Mouse (Mus musculus): Measurements from ENCODE around the gene Ppara. TPM values are rescaled to one million over a fixed set of nuclear protein-coding genes. Genes with fewer than 3 reads are reported as not detected.
A peak's percentile ranks its signal among the peaks of the same experiment; 100 is the strongest.

Ppara gene
- polyA plus RNA-seq, 1 experiment from 2014 or later: 2.9 TPM

- ATAC-seq: peak; percentile 67
- Histone ChIP-seq H3K9ac (ENCODE audit: low read depth, low read length) (no peak overlapping the region), H3K9me3 (ENCODE audit: control insufficient read depth, low read length) (no peaks in the 10 kb centered on the region), H3K27me3 (replicated peaks; ENCODE audit: control insufficient read depth, insufficient read depth, low read length) (no peaks in the 10 kb centered on the region), H3K4me3 (ENCODE audit: low read length) (no peak overlapping the region), H3K4me1 (ENCODE audit: control insufficient read depth, insufficient read depth, low read depth, low read length) (peaks cover 33% of the 10 kb centered on the region), H3K4me2 (ENCODE audit: low read length) (no peak overlapping the region; the same call in 1 of the 2 replicates), H3K27ac (ENCODE audit: low read depth, low read length) (peak overlapping the region; percentile 76), H3K36me3 (ENCODE audit: control insufficient read depth, insufficient read depth, low read length) (peaks cover 43% of the 10 kb centered on the region)
- 58% methylated on average over 9 of the region's 11 CpGs for WGBS
Measured at GRCm38 (mm10) chr15:85703194-85703641, 31.6 kb upstream of the Ppara start.

GRCm38 (mm10) chr15:85703858-85704257 is 30.9 kb upstream of the Ppara start:
- no peak overlapping the region for H3K4me2 ChIP-seq (ENCODE audit: low read length)
- H3K36me3 ChIP-seq (ENCODE audit: control insufficient read depth, insufficient read depth, low read length): peaks cover 41% of the 10 kb centered on the region
- H3K4me1 ChIP-seq (ENCODE audit: control insufficient read depth, insufficient read depth, low read depth, low read length): peaks cover 33% of the 10 kb centered on the region
- no peak overlapping the region for H3K4me3 ChIP-seq (ENCODE audit: low read length)
- no peak for ATAC-seq
- peak overlapping the region; percentile 76 for H3K27ac ChIP-seq (ENCODE audit: low read depth, low read length)
- no peaks in the 10 kb centered on the region for H3K9me3 ChIP-seq (ENCODE audit: control insufficient read depth, low read length)
- 89% methylated on average over 4 of the region's 4 CpGs for WGBS
- no peaks in the 10 kb centered on the region for H3K27me3 ChIP-seq (replicated peaks; ENCODE audit: control insufficient read depth, insufficient read depth, low read length)
- no peak overlapping the region for H3K9ac ChIP-seq (ENCODE audit: low read depth, low read length)

GRCm38 (mm10) chr15:85704341-85705012 is 30.3 kb upstream of the Ppara start:
- Histone ChIP-seq H3K9ac (ENCODE audit: low read depth, low read length) (no peak overlapping the region), H3K4me3 (ENCODE audit: low read length) (no peak overlapping the region), H3K9me3 (ENCODE audit: control insufficient read depth, low read length) (no peaks in the 10 kb centered on the region), H3K36me3 (ENCODE audit: control insufficient read depth, insufficient read depth, low read length) (peaks cover 35% of the 10 kb centered on the region), H3K27me3 (replicated peaks; ENCODE audit: control insufficient read depth, insufficient read depth, low read length) (no peaks in the 10 kb centered on the region), H3K4me1 (ENCODE audit: control insufficient read depth, insufficient read depth, low read depth, low read length) (peaks cover 35% of the 10 kb centered on the region), H3K4me2 (ENCODE audit: low read length) (no peak overlapping the region), H3K27ac (ENCODE audit: low read depth, low read length) (peak overlapping the region; percentile 76)
- ATAC-seq: no peak
- WGBS: 82% methylated on average over 8 of the region's 8 CpGs

GRCm38 (mm10) chr15:85705013-85705528 is 29.7 kb upstream of the Ppara start:
- Histone ChIP-seq H3K4me2 (ENCODE audit: low read length) (no peak overlapping the region), H3K27me3 (replicated peaks; ENCODE audit: control insufficient read depth, insufficient read depth, low read length) (no peaks in the 10 kb centered on the region), H3K9me3 (ENCODE audit: control insufficient read depth, low read length) (no peaks in the 10 kb centered on the region), H3K36me3 (ENCODE audit: control insufficient read depth, insufficient read depth, low read length) (peaks cover 34% of the 10 kb centered on the region), H3K4me1 (ENCODE audit: control insufficient read depth, insufficient read depth, low read depth, low read length) (peaks cover 38% of the 10 kb centered on the region), H3K4me3 (ENCODE audit: low read length) (no peak overlapping the region), H3K27ac (ENCODE audit: low read depth, low read length) (no peak overlapping the region; the same call in 1 of the 2 replicates), H3K9ac (ENCODE audit: low read depth, low read length) (no peak overlapping the region)
- 87% methylated on average over 9 of the region's 9 CpGs for WGBS
- no peak for ATAC-seq

GRCm38 (mm10) chr15:85705566-85706332 is 29.0 kb upstream of the Ppara start:
- H3K4me1 ChIP-seq (ENCODE audit: control insufficient read depth, insufficient read depth, low read depth, low read length): peaks cover 38% of the 10 kb centered on the region
- H3K27me3 ChIP-seq (replicated peaks; ENCODE audit: control insufficient read depth, insufficient read depth, low read length): no peaks in the 10 kb centered on the region
- H3K4me2 ChIP-seq (ENCODE audit: low read length): no peak overlapping the region
- H3K9me3 ChIP-seq (ENCODE audit: control insufficient read depth, low read length): no peaks in the 10 kb centered on the region
- H3K9ac ChIP-seq (ENCODE audit: low read depth, low read length): no peak overlapping the region; the same call in 1 of the 2 replicates
- no peak overlapping the region for H3K4me3 ChIP-seq (ENCODE audit: low read length)
- ATAC-seq: no peak
- H3K36me3 ChIP-seq (ENCODE audit: control insufficient read depth, insufficient read depth, low read length): peaks cover 34% of the 10 kb centered on the region
- no peak overlapping the region; the same call in 1 of the 2 replicates for H3K27ac ChIP-seq (ENCODE audit: low read depth, low read length)
- 78% methylated on average over 13 of the region's 13 CpGs for WGBS

- H3K4me1 ChIP-seq (ENCODE audit: control insufficient read depth, insufficient read depth, low read depth, low read length): peaks cover 31% of the 10 kb centered on the region
Measured at GRCm38 (mm10) chr15:85706527-85706926, 28.3 kb upstream of the Ppara start.

GRCm38 (mm10) chr15:85707017-85707416 is 27.8 kb upstream of the Ppara start:
- no peaks in the 10 kb centered on the region for H3K27me3 ChIP-seq (replicated peaks; ENCODE audit: control insufficient read depth, insufficient read depth, low read length)
- H3K9ac ChIP-seq (ENCODE audit: low read depth, low read length): no peak overlapping the region
- 84% methylated on average over 11 of the region's 11 CpGs for WGBS
- H3K4me2 ChIP-seq (ENCODE audit: low read length): no peak overlapping the region
- no peak overlapping the region for H3K27ac ChIP-seq (ENCODE audit: low read depth, low read length)
- no peak overlapping the region for H3K4me3 ChIP-seq (ENCODE audit: low read length)
- H3K36me3 ChIP-seq (ENCODE audit: control insufficient read depth, insufficient read depth, low read length): peaks cover 28% of the 10 kb centered on the region
- no peaks in the 10 kb centered on the region for H3K9me3 ChIP-seq (ENCODE audit: control insufficient read depth, low read length)
- H3K4me1 ChIP-seq (ENCODE audit: control insufficient read depth, insufficient read depth, low read depth, low read length): peaks cover 27% of the 10 kb centered on the region
- ATAC-seq: no peak

More at GRCm38 (mm10) chr15:85706527-85706926, 28.3 kb upstream of the Ppara start:
- Histone ChIP-seq H3K27ac (ENCODE audit: low read depth, low read length) (no peak overlapping the region), H3K27me3 (replicated peaks; ENCODE audit: control insufficient read depth, insufficient read depth, low read length) (no peaks in the 10 kb centered on the region), H3K9me3 (ENCODE audit: control insufficient read depth, low read length) (no peaks in the 10 kb centered on the region), H3K36me3 (ENCODE audit: control insufficient read depth, insufficient read depth, low read length) (peaks cover 30% of the 10 kb centered on the region), H3K9ac (ENCODE audit: low read depth, low read length) (no peak overlapping the region), H3K4me3 (ENCODE audit: low read length) (no peak overlapping the region), H3K4me2 (ENCODE audit: low read length) (no peak overlapping the region)
- ATAC-seq: no peak
- 92% methylated on average over 8 of the region's 8 CpGs for WGBS

- no peak overlapping the region for H3K9ac ChIP-seq (ENCODE audit: low read depth, low read length)
- ATAC-seq: no peak
- H3K4me3 ChIP-seq (ENCODE audit: low read length): no peak overlapping the region
- no peaks in the 10 kb centered on the region for H3K9me3 ChIP-seq (ENCODE audit: control insufficient read depth, low read length)
- H3K4me2 ChIP-seq (ENCODE audit: low read length): no peak overlapping the region
- H3K27me3 ChIP-seq (replicated peaks; ENCODE audit: control insufficient read depth, insufficient read depth, low read length): no peaks in the 10 kb centered on the region
- H3K4me1 ChIP-seq (ENCODE audit: control insufficient read depth, insufficient read depth, low read depth, low read length): peaks cover 24% of the 10 kb centered on the region
- H3K27ac ChIP-seq (ENCODE audit: low read depth, low read length): 0 out of 2 replicates have a peak overlapping the region, but pooled peaks have one; percentile 25
- WGBS: 81% methylated on average over 7 of the region's 7 CpGs
- peaks cover 24% of the 10 kb centered on the region for H3K36me3 ChIP-seq (ENCODE audit: control insufficient read depth, insufficient read depth, low read length)
Measured at GRCm38 (mm10) chr15:85707458-85708030, 27.2 kb upstream of the Ppara start.

- no peak overlapping the region for H3K4me3 ChIP-seq (ENCODE audit: low read length)
- WGBS: 66% methylated on average over 2 of the region's 2 CpGs
- H3K4me2 ChIP-seq (ENCODE audit: low read length): no peak overlapping the region
- 0 out of 2 replicates have a peak overlapping the region, but pooled peaks have one; percentile 9 for H3K27ac ChIP-seq (ENCODE audit: low read depth, low read length)
- H3K27me3 ChIP-seq (replicated peaks; ENCODE audit: control insufficient read depth, insufficient read depth, low read length): no peaks in the 10 kb centered on the region
- H3K9me3 ChIP-seq (ENCODE audit: control insufficient read depth, low read length): no peaks in the 10 kb centered on the region
- H3K9ac ChIP-seq (ENCODE audit: low read depth, low read length): no peak overlapping the region
- no peak for ATAC-seq
- peaks cover 21% of the 10 kb centered on the region; the same call in 1 of the 2 replicates for H3K36me3 ChIP-seq (ENCODE audit: control insufficient read depth, insufficient read depth, low read length)
- peaks cover 17% of the 10 kb centered on the region for H3K4me1 ChIP-seq (ENCODE audit: control insufficient read depth, insufficient read depth, low read depth, low read length)
Measured at GRCm38 (mm10) chr15:85708217-85708616, 26.6 kb upstream of the Ppara start.
